Mouse (Mus musculus) heart, postnatal 0 days (tissue): ENCODE results near the gene Rgs9bp. TPM values are rescaled to one million over a fixed set of nuclear protein-coding genes. Genes with fewer than 3 reads are reported as not detected.

ENCODE experiments used
- ATAC-seq: fragments of 200-750 bp; cut with Nextera tagmentation; 2 replicates; pipeline ENCODE4 v1.8.0; 2017; ENCODE audit warnings: low read depth, moderate number of reproducible peaks, moderate library complexity; ENCODE audit not compliant: insufficient read depth
- DNase-seq: peaks from one replicate; pipeline ENCODE4 v3.0.0-alpha.2; 2016; ENCODE audit warnings: low spot score
- H3K27ac ChIP-seq: fragments of 300-500 bp; sonication (generic); 2 replicates; pipeline ENCODE4 v1.5.1; 2014; ENCODE audit warnings: low read depth, mild to moderate bottlenecking
- H3K27me3 ChIP-seq: fragments of 300-500 bp; sonication (generic); 2 replicates; pipeline ENCODE4 v1.6.1; 2014; ENCODE audit warnings: low read length, mixed read lengths; ENCODE audit not compliant: control insufficient read depth, insufficient read depth
- H3K36me3 ChIP-seq: fragments of 300-500 bp; sonication (generic); replicated peaks from 2 replicates; pipeline ENCODE4 v1.6.1; 2014; ENCODE audit warnings: low read length, mixed read lengths; ENCODE audit not compliant: control insufficient read depth, insufficient read depth
- H3K4me1 ChIP-seq: fragments of 300-500 bp; sonication (generic); 2 replicates; pipeline ENCODE4 v1.6.1; 2014; ENCODE audit warnings: antibody characterized with exemption; ENCODE audit not compliant: control insufficient read depth, insufficient read depth
- H3K4me2 ChIP-seq: fragments of 300-500 bp; sonication (generic); 2 replicates; pipeline ENCODE4 v1.6.1; 2014; ENCODE audit warnings: low read depth, mild to moderate bottlenecking, low read length, moderate library complexity
- H3K4me3 ChIP-seq: fragments of 300-500 bp; sonication (generic); 2 replicates; pipeline ENCODE4 v1.5.1; 2014; ENCODE audit warnings: low read depth, low read length
- H3K9ac ChIP-seq: fragments of 300-500 bp; sonication (generic); replicated peaks from 2 replicates; pipeline ENCODE4 v1.6.1; 2014; ENCODE audit warnings: low read depth, low read length, mixed read lengths
- H3K9me3 ChIP-seq: fragments of 300-500 bp; sonication (generic); replicated peaks from 2 replicates; pipeline ENCODE4 v1.6.1; 2016; ENCODE audit warnings: low read length; ENCODE audit not compliant: control insufficient read depth
- CTCF ChIP-seq: IDR thresholded peaks from 2 replicates; pipeline ENCODE4 v1.5.1; 2016; ENCODE audit warnings: antibody characterized with exemption, control low read depth, low read depth
- EP300 ChIP-seq: IDR thresholded peaks from 2 replicates; pipeline ENCODE4 v1.6.1; 2016; ENCODE audit warnings: antibody characterized with exemption, low read depth
- WGBS: fragments of 180-500 bp; shearing (Covaris S2); extraction: QIAGEN DNeasy Blood & Tissue Kit; methylation state at CpG from one replicate; pipeline ENCODE4 v1.1.7; 2014; 5-methylcytosine and 5-hydroxymethylcytosine counted together
- polyA plus RNA-seq: library from polyadenylated mRNA; unstranded; fragments of >200 nt; fragmentation: Nextera tagmentation; extraction: Ambion mirVana; gene quantifications from 2 replicates; pipeline ENCODE4 v1.2.1, GENCODE M21; 2015
- total RNA-seq: library from RNA; depleted of rRNA; stranded (reverse); fragments of >200 nt; gene quantifications from 2 replicates; pipeline ENCODE4 v1.2.3, GENCODE M21; 2014; ENCODE audit warnings: low replicate concordance

The Rgs9bp gene
- total and polyA plus RNA-seq, 2 experiments from 2014 or later, result under 0.01 to 0.04 TPM

DNA sequence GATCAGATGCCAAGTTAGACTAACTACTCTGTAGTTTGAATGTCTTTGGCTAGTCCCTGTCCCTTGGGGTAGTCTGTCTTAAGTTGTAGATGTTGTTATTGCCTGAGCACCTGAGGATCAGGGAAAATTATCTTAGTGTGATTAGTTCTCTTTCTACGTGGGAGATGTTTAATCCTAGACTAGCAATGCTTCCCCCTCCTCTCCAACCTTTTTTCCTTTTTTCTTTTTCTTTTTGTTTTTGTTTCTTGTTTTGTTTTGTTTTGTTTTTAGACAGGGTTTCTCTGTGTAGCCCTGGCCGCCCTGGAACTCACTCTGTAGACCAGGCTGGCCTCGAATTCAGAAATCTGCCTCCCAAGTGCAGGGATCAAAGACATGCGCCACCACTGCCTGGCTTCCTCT, 29.2 kb downstream of the Rgs9bp start, which contains the start of gene Nudt19:
Gene Nudt19, minus strand, starts transcription at position 100 of the 399 bp plus-strand sequence.
- Histone ChIP-seq H3K36me3 (peaks cover 3% of the 10 kb centered on the region), H3K4me2 (peak within 1 kb of the TSS; percentile 97), H3K9me3 (no peaks in the 10 kb centered on the region), H3K9ac (peak within 1 kb of the TSS; percentile 97), H3K4me1 (peaks cover 8% of the 10 kb centered on the region), H3K4me3 (peak within 1 kb of the TSS; percentile 87), H3K27ac (peak within 1 kb of the TSS; percentile 100), H3K27me3 (no peaks in the 10 kb centered on the region)
- ATAC-seq (no peak), DNase-seq (no peak)
- WGBS, result 55% methylated on average over 4 of the region's 4 CpGs
- TF ChIP-seq EP300, result no peak

GRCm38 (mm10) chr7:35555224-35556204, 29.9 kb downstream of the Rgs9bp start:
- H3K27ac ChIP-seq, result peak overlapping the region; percentile 100
- H3K9me3 ChIP-seq, result no peaks in the 10 kb centered on the region
- under 1% methylated on average over 92 of the region's 93 CpGs for WGBS
- DNase-seq (peak; percentile 90), ATAC-seq (peak; percentile 89)
- peak overlapping the region; percentile 87 for H3K4me3 ChIP-seq
- H3K4me2 ChIP-seq, result peak overlapping the region; percentile 97
- H3K36me3 ChIP-seq, result peaks cover 10% of the 10 kb centered on the region
- peaks cover 8% of the 10 kb centered on the region for H3K4me1 ChIP-seq
- no peaks in the 10 kb centered on the region for H3K27me3 ChIP-seq
- peak overlapping the region; percentile 97 for H3K9ac ChIP-seq
- TF ChIP-seq EP300 (peak; percentile 30; the same call in 1 of the 2 replicates), CTCF (no peak)

- TF ChIP-seq EP300, result no peak
- no peak for TF ChIP-seq CTCF
- Histone ChIP-seq H3K9ac (peak overlapping the region; percentile 97), H3K27ac (peak overlapping the region; percentile 100), H3K27me3 (no peaks in the 10 kb centered on the region), H3K4me1 (peaks cover 8% of the 10 kb centered on the region), H3K4me3 (peak overlapping the region; percentile 87), H3K9me3 (no peaks in the 10 kb centered on the region), H3K36me3 (peaks cover 18% of the 10 kb centered on the region), H3K4me2 (peak overlapping the region; percentile 97)
- 4% methylated on average over 28 of the region's 28 CpGs for WGBS
- DNase-seq, result peak; percentile 27
- peak; percentile 18; the same call in 1 of the 2 replicates for ATAC-seq
Observed at GRCm38 (mm10) chr7:35554605-35555175, 30.7 kb downstream of the Rgs9bp start.

GRCm38 (mm10) chr7:35553751-35554604, 31.4 kb downstream of the Rgs9bp start:
- Histone ChIP-seq H3K9me3 (no peaks in the 10 kb centered on the region), H3K27me3 (no peaks in the 10 kb centered on the region), H3K9ac (peak overlapping the region; percentile 97; the same call in 1 of the 2 replicates), H3K4me3 (peak overlapping the region; percentile 87), H3K4me2 (peak overlapping the region; percentile 97), H3K27ac (no peak overlapping the region), H3K36me3 (peaks cover 26% of the 10 kb centered on the region), H3K4me1 (peaks cover 8% of the 10 kb centered on the region)
- TF ChIP-seq CTCF (peak; percentile 23), EP300 (no peak)
- DNase-seq (no peak), ATAC-seq (no peak)
- WGBS, result 61% methylated on average over 10 of the region's 10 CpGs

- Histone ChIP-seq H3K9ac (no peak overlapping the region), H3K4me2 (no peak overlapping the region), H3K4me1 (no peaks in the 10 kb centered on the region), H3K27me3 (no peaks in the 10 kb centered on the region), H3K9me3 (no peaks in the 10 kb centered on the region), H3K27ac (no peak overlapping the region), H3K36me3 (peaks cover 38% of the 10 kb centered on the region), H3K4me3 (no peak overlapping the region)
- ATAC-seq (peak; percentile 36; the same call in 1 of the 2 replicates), DNase-seq (peak; percentile 70)
- TF ChIP-seq CTCF (peak; percentile 85), EP300 (no peak)
- 39% methylated on average over 4 of the region's 4 CpGs for WGBS
Observed at GRCm38 (mm10) chr7:35545881-35546280, 39.5 kb downstream of the Rgs9bp start.
